Mouse (Mus musculus) MEL (cell line): Measurements from ENCODE around the gene Hltf. TPM values are rescaled to one million over a fixed set of nuclear protein-coding genes. Genes with fewer than 3 reads are reported as not detected.

Experiments
- DNase-seq: peaks from one replicate; pipeline ENCODE4 v3.0.0; 2011; ENCODE audit warnings: low read depth, low spot score
- H3K27ac ChIP-seq: 2 replicates; pipeline ENCODE4 v1.5.1; 2012; ENCODE audit warnings: low read depth, mild to moderate bottlenecking, control low read depth, low read length, moderate library complexity; ENCODE audit not compliant: control insufficient read depth
- H3K27me3 ChIP-seq, 2 experiments: fragments of 150-350 bp in 1 of 2; sonication (generic) in 1 of 2; 2 replicates each; pipeline ENCODE4 v1.6.1; 2012; ENCODE audit warnings: low read length in 2 of 2, mild to moderate bottlenecking in 2 of 2, improper control_type of control experiment in 1 of 2, moderate library complexity in 1 of 2; ENCODE audit not compliant: insufficient read depth in 2 of 2, control insufficient read depth in 1 of 2
- H3K36me3 ChIP-seq, 2 experiments: 2 replicates each; pipeline ENCODE4 v1.6.1; 2012 to 2014; ENCODE audit warnings: low read length in 2 of 2, improper control_type of control experiment in 1 of 2, inconsistent platforms in 1 of 2, mild to moderate bottlenecking in 1 of 2; ENCODE audit not compliant: insufficient read depth in 2 of 2, control insufficient read depth in 1 of 2
- H3K4me1 ChIP-seq, 2 experiments: fragments of 150-350 bp in 1 of 2; sonication (generic) in 1 of 2; 2 replicates each; pipeline ENCODE4 v1.6.1; 2012; ENCODE audit warnings: low read length in 2 of 2, improper control_type of control experiment in 1 of 2, mild to moderate bottlenecking in 1 of 2; ENCODE audit not compliant: insufficient read depth in 2 of 2, control insufficient read depth in 1 of 2
- H3K4me3 ChIP-seq, 2 experiments: fragments of 150-350 bp in 1 of 2; sonication (generic) in 1 of 2; 2 replicates each; pipeline ENCODE4 v1.5.1; 2012; ENCODE audit warnings: low read depth in 2 of 2, low read length in 2 of 2, mild to moderate bottlenecking in 2 of 2, moderate library complexity in 2 of 2, control low read depth in 1 of 2, improper control_type of control experiment in 1 of 2; ENCODE audit not compliant: control insufficient read depth in 1 of 2, insufficient read depth in 1 of 2
- H3K79me2 ChIP-seq: 2 replicates; pipeline ENCODE4 v1.6.1; 2012; ENCODE audit warnings: mild to moderate bottlenecking, low read length, moderate library complexity; ENCODE audit not compliant: control insufficient read depth, poor library complexity, insufficient read depth
- H3K9ac ChIP-seq: 2 replicates; pipeline ENCODE4 v1.6.1; 2012; ENCODE audit warnings: low read depth, mild to moderate bottlenecking, control low read depth, low read length, moderate library complexity; ENCODE audit not compliant: control insufficient read depth, poor library complexity, severe bottlenecking
- H3K9me3 ChIP-seq: fragments of 150-350 bp; sonication (generic); replicated peaks from 2 replicates; pipeline ENCODE4 v1.6.1; 2012; ENCODE audit warnings: mild to moderate bottlenecking, low read length, improper control_type of control experiment, moderate library complexity; ENCODE audit not compliant: insufficient read depth
- CHD1 ChIP-seq: IDR thresholded peaks from 2 replicates; pipeline ENCODE4 v1.6.1; 2012; ENCODE audit warnings: low read depth, mild to moderate bottlenecking, inconsistent platforms, low read length, improper control_type of control experiment
- CHD2 ChIP-seq: IDR thresholded peaks from 2 replicates; pipeline ENCODE4 v1.6.1; 2011; ENCODE audit warnings: low read length, improper control_type of control experiment
- CTCF ChIP-seq, 3 experiments: IDR thresholded peaks in 2 of 3; conservative IDR thresholded peaks in 1 of 3; 2 replicates each; pipeline ENCODE4 v1.5.1; 2011 to 2012; ENCODE audit warnings: low read length in 3 of 3, low read depth in 2 of 3, mild to moderate bottlenecking in 2 of 3, improper control_type of control experiment in 1 of 3, inconsistent platforms in 1 of 3, mixed read lengths in 1 of 3, moderate library complexity in 1 of 3; ENCODE audit not compliant: control insufficient read depth in 1 of 3, insufficient read depth in 1 of 3, poor library complexity in 1 of 3, severe bottlenecking in 1 of 3
- E2F4 ChIP-seq: IDR thresholded peaks from 2 replicates; pipeline ENCODE4 v1.6.1; 2011; ENCODE audit warnings: low read depth, low read length, improper control_type of control experiment, borderline replicate concordance
- ELF1 ChIP-seq: IDR thresholded peaks from 2 replicates; pipeline ENCODE4 v1.6.1; 2014; ENCODE audit warnings: low read depth, mild to moderate bottlenecking, inconsistent platforms, low read length, improper control_type of control experiment, moderate library complexity
- EP300 ChIP-seq, 2 experiments: IDR thresholded peaks; 2 replicates each; pipeline ENCODE4 v1.6.1; 2011; ENCODE audit warnings: improper control_type of control experiment in 2 of 2, low read length in 2 of 2, low read depth in 1 of 2, mild to moderate bottlenecking in 1 of 2
- GATA1 ChIP-seq: IDR thresholded peaks from 2 replicates; pipeline ENCODE4 v1.6.1; 2011; ENCODE audit warnings: low read depth, low read length, improper control_type of control experiment
- HCFC1 ChIP-seq: IDR thresholded peaks from 2 replicates; pipeline ENCODE4 v1.6.1; 2012; ENCODE audit warnings: low read depth, mild to moderate bottlenecking, inconsistent platforms, low read length, improper control_type of control experiment, moderate library complexity
- JUND ChIP-seq: IDR thresholded peaks from 2 replicates; pipeline ENCODE4 v1.6.1; 2011; ENCODE audit warnings: low read depth, mild to moderate bottlenecking, improper control_type of control experiment, low read length
- KAT2A ChIP-seq: conservative IDR thresholded peaks from 2 replicates; pipeline ENCODE4 v1.6.1; 2012; ENCODE audit warnings: low read depth, low read length, improper control_type of control experiment, inconsistent platforms
- MYB ChIP-seq: IDR thresholded peaks from 2 replicates; pipeline ENCODE4 v1.6.1; 2011; ENCODE audit warnings: mild to moderate bottlenecking, low read depth, low read length, improper control_type of control experiment
- POLR2A ChIP-seq, 2 experiments: IDR thresholded peaks; 2 replicates each; pipeline ENCODE4 v1.6.1; 2011 to 2012; ENCODE audit warnings: low read length in 2 of 2, mild to moderate bottlenecking in 2 of 2, control low read depth in 1 of 2, improper control_type of control experiment in 1 of 2, low read depth in 1 of 2, moderate library complexity in 1 of 2; ENCODE audit not compliant: control insufficient read depth in 1 of 2, insufficient read depth in 1 of 2, poor library complexity in 1 of 2
- POLR2AphosphoS5 ChIP-seq: IDR thresholded peaks from 2 replicates; pipeline ENCODE4 v1.6.1; 2012; ENCODE audit warnings: low read depth, borderline replicate concordance, mild to moderate bottlenecking, inconsistent platforms, low read length, moderate library complexity, mixed read lengths
- RAD21 ChIP-seq: IDR thresholded peaks from 2 replicates; pipeline ENCODE4 v1.6.1; 2011; ENCODE audit warnings: mild to moderate bottlenecking, low read depth, low read length, improper control_type of control experiment
- RCOR1 ChIP-seq: IDR thresholded peaks from 2 replicates; pipeline ENCODE4 v1.6.1; 2012; ENCODE audit warnings: low read depth, mild to moderate bottlenecking, inconsistent platforms, low read length, improper control_type of control experiment
- USF2 ChIP-seq, 2 experiments: IDR thresholded peaks; 2 replicates each; pipeline ENCODE4 v1.6.1; 2011 to 2012; ENCODE audit warnings: improper control_type of control experiment in 2 of 2, low read length in 2 of 2, borderline replicate concordance in 1 of 2, inconsistent platforms in 1 of 2, low read depth in 1 of 2, mild to moderate bottlenecking in 1 of 2; ENCODE audit not compliant: insufficient read depth in 1 of 2
- ZKSCAN1 ChIP-seq: IDR thresholded peaks from 2 replicates; pipeline ENCODE4 v1.6.1; 2012; ENCODE audit warnings: low read depth, mild to moderate bottlenecking, inconsistent platforms, low read length, improper control_type of control experiment, moderate library complexity
- ZMIZ1 ChIP-seq: IDR thresholded peaks from 2 replicates; pipeline ENCODE4 v1.6.1; 2012; ENCODE audit warnings: low read depth, mild to moderate bottlenecking, inconsistent platforms, low read length, improper control_type of control experiment, moderate library complexity
- ZNF384 ChIP-seq: IDR thresholded peaks from 2 replicates; pipeline ENCODE4 v1.6.1; 2012; ENCODE audit warnings: low read depth, mild to moderate bottlenecking, inconsistent platforms, low read length, improper control_type of control experiment
- polyA plus RNA-seq, 2 experiments: library from polyadenylated mRNA; stranded (reverse) in 1 of 2; unstranded in 1 of 2; fragments of >175 nt in 1 of 2; fragments of >200 nt in 1 of 2; gene quantifications; 2 replicates each; pipeline versions ENCODE4 v1.2.1 to v1.2.4; 2012; ENCODE audit warnings: low replicate concordance in 2 of 2, low read depth in 1 of 2; ENCODE audit not compliant: insufficient read length in 2 of 2, insufficient read depth in 1 of 2, missing spikeins in 1 of 2
- total RNA-seq: library from RNA; depleted of rRNA; stranded (reverse); fragments of 300-350 nt; gene quantifications from 2 replicates; pipeline ENCODE4 v1.2.3, GENCODE M21; 2012

Hltf gene
- total and polyA plus RNA-seq, 3 experiments = 9.8 to 10.0 TPM; not detected in 1

- Histone ChIP-seq H3K4me3 (no peak overlapping the region), H3K36me3 (peaks cover 5% of the 10 kb centered on the region in 2 experiments; a peak in 3 of 4 replicates), H3K4me1 (peaks cover 0 to 8% of the 10 kb centered on the region in 2 experiments; a peak in 2 of 4 replicates), H3K79me2 (no peaks in the 10 kb centered on the region), H3K9ac (no peak overlapping the region), H3K27ac (no peak overlapping the region), H3K27me3 (no peaks in the 10 kb centered on the region), H3K9me3 (no peaks in the 10 kb centered on the region)
- TF ChIP-seq GATA1 = no peak
- TF ChIP-seq ZNF384 = no peak
- no peak for TF ChIP-seq POLR2AphosphoS5
- TF ChIP-seq HCFC1 = no peak
- no peak for TF ChIP-seq USF2 (IDR thresholded peaks at IDR 0.05; ENCODE audit: borderline replicate concordance in 1 of 2, insufficient read depth in 1 of 2, low read depth in 1 of 2, low read length in 2 of 2)
- DNase-seq = no peak
Measured at GRCm38 (mm10) chr3:20141240-20141639, 83.6 kb downstream of the Hltf start.

GRCm38 (mm10) chr3:20141679-20142078 lies 84.1 kb downstream of the Hltf start:
- Histone ChIP-seq H3K36me3 (peaks cover 5% of the 10 kb centered on the region in 2 experiments; a peak in 3 of 4 replicates), H3K9me3 (no peaks in the 10 kb centered on the region), H3K4me1 (peaks cover 0 to 8% of the 10 kb centered on the region in 2 experiments; a peak in 2 of 4 replicates), H3K79me2 (no peaks in the 10 kb centered on the region), H3K9ac (no peak overlapping the region), H3K27ac (no peak overlapping the region), H3K27me3 (no peaks in the 10 kb centered on the region), H3K4me3 (no peak overlapping the region)
- TF ChIP-seq JUND = no peak
- TF ChIP-seq E2F4 = no peak
- TF ChIP-seq ELF1 = no peak
- no peak for TF ChIP-seq CTCF (IDR thresholded peaks at IDR 0.05 in 2 of 3, conservative IDR thresholded peaks at IDR 0.05 in 1 of 3; ENCODE audit: control insufficient read depth in 1 of 3, insufficient read depth in 1 of 3, low read depth in 2 of 3, low read length in 3 of 3, poor library complexity in 1 of 3, severe bottlenecking in 1 of 3)
- no peak for TF ChIP-seq ZMIZ1
- DNase-seq = no peak

- H3K36me3 ChIP-seq = peaks cover 5% of the 10 kb centered on the region in 2 experiments; a peak in 3 of 4 replicates
- DNase-seq = no peak
Measured at GRCm38 (mm10) chr3:20142101-20142500, 84.5 kb downstream of the Hltf start.

More at GRCm38 (mm10) chr3:20142101-20142500, 84.5 kb downstream of the Hltf start:
- Histone ChIP-seq H3K4me1 (peaks cover 0 to 8% of the 10 kb centered on the region in 2 experiments; a peak in 2 of 4 replicates), H3K79me2 (no peaks in the 10 kb centered on the region), H3K27me3 (no peaks in the 10 kb centered on the region), H3K4me3 (no peak overlapping the region), H3K27ac (no peak overlapping the region), H3K9me3 (no peaks in the 10 kb centered on the region), H3K9ac (no peak overlapping the region)
- no peak for TF ChIP-seq CHD2
- TF ChIP-seq USF2 (IDR thresholded peaks at IDR 0.05; ENCODE audit: borderline replicate concordance in 1 of 2, insufficient read depth in 1 of 2, low read depth in 1 of 2, low read length in 2 of 2) = no peak
- no peak for TF ChIP-seq CHD1
- no peak for TF ChIP-seq HCFC1
- TF ChIP-seq KAT2A = no peak
- no peak for TF ChIP-seq MYB
- TF ChIP-seq RCOR1 = no peak
- no peak for TF ChIP-seq GATA1
- TF ChIP-seq ZKSCAN1 = no peak
- no peak for TF ChIP-seq EP300 (IDR thresholded peaks at IDR 0.05; ENCODE audit: low read depth in 1 of 2, low read length in 2 of 2)
- TF ChIP-seq POLR2A (IDR thresholded peaks at IDR 0.05; ENCODE audit: control insufficient read depth in 1 of 2, insufficient read depth in 1 of 2, low read depth in 1 of 2, low read length in 2 of 2, poor library complexity in 1 of 2) = no peak
- TF ChIP-seq RAD21 = no peak
